Mouse (Mus musculus) ES-Bruce4 (cell line): Measurements from ENCODE around the gene Pld1.

Experiments used
- CTCF ChIP-seq: IDR thresholded peaks from one replicate; pipeline ENCODE4 v1.8.1; 2011; ENCODE audit warnings: low read depth, low read length
- EP300 ChIP-seq: IDR thresholded peaks from 2 replicates; pipeline ENCODE4 v1.6.1; 2011; ENCODE audit warnings: low read depth, low read length; ENCODE audit not compliant: insufficient read depth
- POLR2A ChIP-seq: IDR thresholded peaks from one replicate; pipeline ENCODE4 v1.8.1; 2011; ENCODE audit warnings: low read length; ENCODE audit not compliant: insufficient read depth

- TF ChIP-seq POLR2A (no peak), CTCF (no peak), EP300 (no peak)
Measured at GRCm38 (mm10) chr3:28041236-28041635, 102.7 kb downstream of the Pld1 start.
